Mouse (Mus musculus) hematopoietic stem cell, adult 5-6 weeks (primary cell): ENCODE data around the gene Adamts3. TPM values are rescaled to one million over a fixed set of nuclear protein-coding genes. Genes with fewer than 3 reads are reported as not detected.

Experiments used
- ATAC-seq, 2 experiments: fragments of 125-278 bp in 1 of 2; replicated peaks in 1 of 2; 2 replicates each; pipeline ENCODE4 v1.8.0; 2016 to 2017; ENCODE audit warnings: inconsistent platforms in 2 of 2, mild to moderate bottlenecking in 2 of 2, moderate number of reproducible peaks in 2 of 2, low read depth in 1 of 2, moderate TSS enrichment in 1 of 2; ENCODE audit not compliant: low FRiP score in 2 of 2, poor library complexity in 2 of 2, severe bottlenecking in 2 of 2, insufficient read depth in 1 of 2, low TSS enrichment in 1 of 2
- total RNA-seq: library from RNA; stranded (forward); fragments of 172-1452, 232-1000 nt; gene quantifications from 2 replicates; pipeline ENCODE4 v1.2.3, GENCODE M21; 2017

Adamts3 gene
- total RNA-seq, 1 experiment from 2014 or later = 8.7 TPM

GRCm38 (mm10) chr5:89672950-89673349 is 210.2 kb downstream of the Adamts3 start:
- no peak for ATAC-seq

GRCm38 (mm10) chr5:89654327-89654726 is 228.8 kb downstream of the Adamts3 start:
- no peak for ATAC-seq

- ATAC-seq = no peak
Measured at GRCm38 (mm10) chr5:89653862-89654261, 229.3 kb downstream of the Adamts3 start.

- ATAC-seq = no peak
Measured at GRCm38 (mm10) chr5:89646940-89647339, 236.2 kb downstream of the Adamts3 start.

- ATAC-seq = no peak
Measured at GRCm38 (mm10) chr5:89635434-89635833, 247.7 kb downstream of the Adamts3 start.

GRCm38 (mm10) chr5:89631599-89631998 is 251.5 kb downstream of the Adamts3 start:
- ATAC-seq = no peak
